Mouse (Mus musculus) midbrain, embryonic 11.5 days (tissue): ENCODE data around the gene 1700029P11Rik. TPM values are rescaled to one million over a fixed set of nuclear protein-coding genes. Genes with fewer than 3 reads are reported as not detected.

Source experiments
- ATAC-seq: fragments of 200-750 bp; cut with Nextera tagmentation; 2 replicates; pipeline ENCODE4 v1.8.0; 2017; ENCODE audit warnings: moderate TSS enrichment, moderate library complexity; ENCODE audit not compliant: low FRiP score
- DNase-seq: peaks from one replicate; pipeline ENCODE4 v3.0.0; 2015; ENCODE audit warnings: low spot score; ENCODE audit errors: missing footprints
- H3K27ac ChIP-seq: fragments of 300-500 bp; sonication (generic); 2 replicates; pipeline ENCODE4 v1.5.1; 2014; ENCODE audit warnings: low read depth, low read length
- H3K27me3 ChIP-seq: fragments of 300-500 bp; sonication (generic); 2 replicates; pipeline ENCODE4 v1.6.1; 2014; ENCODE audit warnings: mild to moderate bottlenecking, low read length, moderate library complexity, mixed read lengths; ENCODE audit not compliant: control insufficient read depth, insufficient read depth
- H3K36me3 ChIP-seq: fragments of 300-500 bp; sonication (generic); 2 replicates; pipeline ENCODE4 v1.6.1; 2014; ENCODE audit warnings: mild to moderate bottlenecking, low read length, moderate library complexity, mixed read lengths; ENCODE audit not compliant: control insufficient read depth, insufficient read depth
- H3K4me1 ChIP-seq: fragments of 300-500 bp; sonication (generic); 2 replicates; pipeline ENCODE4 v1.6.1; 2014; ENCODE audit warnings: low read length; ENCODE audit not compliant: control insufficient read depth, insufficient read depth
- H3K4me2 ChIP-seq: fragments of 300-500 bp; sonication (generic); 2 replicates; pipeline ENCODE4 v1.6.1; 2014; ENCODE audit warnings: mild to moderate bottlenecking, moderate library complexity
- H3K4me3 ChIP-seq: fragments of 300-500 bp; sonication (generic); 2 replicates; pipeline ENCODE4 v1.5.1; 2014; ENCODE audit warnings: low read depth, low read length
- H3K9ac ChIP-seq: fragments of 300-500 bp; sonication (generic); 2 replicates; pipeline ENCODE4 v1.6.1; 2014; ENCODE audit warnings: low read length
- H3K9me3 ChIP-seq: fragments of 300-500 bp; sonication (generic); 2 replicates; pipeline ENCODE4 v1.6.1; 2016; ENCODE audit warnings: low read length; ENCODE audit not compliant: control insufficient read depth
- WGBS: fragments of 180-500 bp; shearing (Covaris S2); extraction: QIAGEN DNeasy Blood & Tissue Kit; methylation state at CpG from one replicate; pipeline ENCODE4 v1.1.7; 2014; 5-methylcytosine and 5-hydroxymethylcytosine counted together
- polyA plus RNA-seq: library from polyadenylated mRNA; unstranded; fragments of >200 nt; fragmentation: Nextera tagmentation; extraction: Ambion mirVana; gene quantifications from 2 replicates; pipeline ENCODE4 v1.2.1, GENCODE M21; 2014

Gene 1700029P11Rik
- polyA plus RNA-seq, 1 experiment from 2014 or later = not detected

DNA sequence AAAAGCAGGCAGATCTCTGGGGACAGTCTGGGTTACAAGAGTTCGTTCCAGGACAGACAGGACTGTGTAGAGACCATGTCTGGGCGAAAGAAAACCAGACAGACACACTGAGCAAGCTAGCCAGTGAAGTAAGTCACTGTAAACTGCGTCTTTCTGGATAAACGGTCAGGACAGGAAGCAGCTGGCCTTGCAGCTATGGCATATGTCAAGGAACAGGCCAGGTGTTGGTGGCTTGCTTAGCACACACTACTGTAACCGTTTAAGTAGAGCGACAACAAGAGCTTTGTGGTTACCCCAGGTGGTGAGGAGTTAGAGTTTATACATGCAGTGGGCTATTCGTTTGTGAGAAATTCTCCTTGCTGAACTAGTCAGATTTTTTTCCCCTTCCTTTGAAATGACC lies 47.4 kb downstream of the 1700029P11Rik start:
- Histone ChIP-seq H3K27ac (no peak overlapping the region), H3K27me3 (no peaks in the 10 kb centered on the region), H3K9me3 (no peaks in the 10 kb centered on the region), H3K4me3 (no peak overlapping the region), H3K4me1 (no peaks in the 10 kb centered on the region), H3K4me2 (no peak overlapping the region), H3K9ac (no peak overlapping the region), H3K36me3 (peaks cover 18% of the 10 kb centered on the region)
- DNase-seq (no peak), ATAC-seq (no peak)
- 95% methylated on average over 7 of the region's 7 CpGs for WGBS

Other genes starting within 250 kb of the 1700029P11Rik start
- gene Zc3h7b, start 235.5 kb upstream of the 1700029P11Rik start, polyA plus RNA-seq = 34.3 and 35.0 TPM in 2 replicates
- gene Rangap1, start 235.0 kb upstream of the 1700029P11Rik start, polyA plus RNA-seq = 152 and 156 TPM in 2 replicates
- 11.0 and 12.9 TPM in 2 replicates for gene Tef, start 178.1 kb upstream of the 1700029P11Rik start, polyA plus RNA-seq
- 10.4 and 12.9 TPM in 2 replicates for gene Tob2, start 121.7 kb upstream of the 1700029P11Rik start, polyA plus RNA-seq
- gene Phf5a, start 108.6 kb upstream of the 1700029P11Rik start, polyA plus RNA-seq = 179 and 197 TPM in 2 replicates
- gene Aco2, start 108.2 kb upstream of the 1700029P11Rik start, polyA plus RNA-seq = 155 and 165 TPM in 2 replicates
- 66.9 and 75.6 TPM in 2 replicates for gene Polr3h, start 54.3 kb upstream of the 1700029P11Rik start, polyA plus RNA-seq
- 18.0 and 18.9 TPM in 2 replicates for gene Csdc2, start 43.8 kb upstream of the 1700029P11Rik start, polyA plus RNA-seq
- 26.9 and 29.8 TPM in 2 replicates for gene Pmm1, start 19.6 kb upstream of the 1700029P11Rik start, polyA plus RNA-seq
- gene Xrcc6, start 7.3 kb downstream of the 1700029P11Rik start, polyA plus RNA-seq = 58.4 and 62.2 TPM in 2 replicates
- 33.7 and 37.8 TPM in 2 replicates for gene Desi1, start 53.3 kb downstream of the 1700029P11Rik start, polyA plus RNA-seq
- 275 and 283 TPM in 2 replicates for gene Snu13, start 67.1 kb downstream of the 1700029P11Rik start, polyA plus RNA-seq
- not detected in 2 replicates for gene 4930407I10Rik, start 78.6 kb downstream of the 1700029P11Rik start, polyA plus RNA-seq
- gene Mei1, start 89.5 kb downstream of the 1700029P11Rik start, polyA plus RNA-seq = 0.04 TPM in 1 of 2 replicates, not detected in the other
- gene Ccdc134, start 147.4 kb downstream of the 1700029P11Rik start, polyA plus RNA-seq = 17.2 and 18.5 TPM in 2 replicates
- gene Srebf2, start 166.6 kb downstream of the 1700029P11Rik start, polyA plus RNA-seq = 148 and 170 TPM in 2 replicates
- gene Shisa8, start 232.3 kb downstream of the 1700029P11Rik start, polyA plus RNA-seq = 0.14 and 0.57 TPM in 2 replicates
- 0.07 and 0.17 TPM in 2 replicates for gene Tnfrsf13c, start 243.8 kb downstream of the 1700029P11Rik start, polyA plus RNA-seq